Mouse (Mus musculus): ENCODE data around the gene Tmem30a.

GRCm38 (mm10) chr9:79784934-79785793 is 8.1 kb downstream of the Tmem30a start:
- TF ChIP-seq POLR2A (IDR thresholded peaks at IDR 0.05; ENCODE audit: borderline replicate concordance, extremely low read depth, low read depth, low read length): no peak
- no peak for TF ChIP-seq CTCF (IDR thresholded peaks at IDR 0.05; ENCODE audit: insufficient read depth, low read length)

Measured in lung, adult 2 months (tissue).